Mouse (Mus musculus) kidney, postnatal 25 days (tissue): ENCODE results near the gene Exoc3l4.

Experiments used
- DNase-seq, 2 experiments: peaks; one replicate each; pipeline ENCODE4 v3.0.0; 2021; ENCODE audit warnings: mixed read lengths in 2 of 2

Gene Exoc3l4

DNA sequence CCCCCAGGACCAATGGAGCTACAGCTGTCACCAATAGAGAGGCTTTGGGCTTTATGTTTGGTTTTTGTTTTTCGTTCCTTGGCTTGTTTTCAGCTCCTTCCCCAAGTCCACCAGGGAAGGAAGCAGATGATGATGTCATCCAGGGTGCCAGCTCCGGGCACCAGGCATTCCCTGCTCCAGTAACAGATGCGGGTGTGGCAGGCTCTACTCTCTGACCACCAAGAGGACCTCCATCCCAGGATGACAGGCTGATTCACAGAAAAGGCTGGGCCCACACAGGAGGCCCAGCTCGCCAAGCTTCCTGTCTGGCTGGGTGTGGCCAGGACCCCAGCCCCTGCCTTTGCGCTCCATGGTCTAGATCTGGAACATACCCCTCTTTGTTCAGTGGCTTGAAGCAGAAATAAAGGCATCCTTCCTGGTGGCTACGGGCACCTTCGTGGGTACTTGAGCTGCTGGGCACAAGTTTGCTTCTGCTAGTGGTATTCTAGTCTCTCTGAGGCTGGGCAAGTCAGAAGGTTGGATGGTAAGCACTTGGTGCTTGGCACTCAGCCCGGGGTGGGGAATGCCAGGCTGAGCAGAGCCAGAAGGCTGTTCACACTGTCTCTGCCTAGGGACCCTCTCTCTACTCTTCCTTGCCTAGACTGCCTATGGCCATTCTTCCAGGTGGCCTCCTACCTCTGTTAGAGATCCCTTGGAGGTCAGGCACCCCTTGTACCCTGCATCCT is 5.0 kb upstream of the Exoc3l4 start:
- DNase-seq = peak in 1 of 2 experiments; percentile 32

DNA sequence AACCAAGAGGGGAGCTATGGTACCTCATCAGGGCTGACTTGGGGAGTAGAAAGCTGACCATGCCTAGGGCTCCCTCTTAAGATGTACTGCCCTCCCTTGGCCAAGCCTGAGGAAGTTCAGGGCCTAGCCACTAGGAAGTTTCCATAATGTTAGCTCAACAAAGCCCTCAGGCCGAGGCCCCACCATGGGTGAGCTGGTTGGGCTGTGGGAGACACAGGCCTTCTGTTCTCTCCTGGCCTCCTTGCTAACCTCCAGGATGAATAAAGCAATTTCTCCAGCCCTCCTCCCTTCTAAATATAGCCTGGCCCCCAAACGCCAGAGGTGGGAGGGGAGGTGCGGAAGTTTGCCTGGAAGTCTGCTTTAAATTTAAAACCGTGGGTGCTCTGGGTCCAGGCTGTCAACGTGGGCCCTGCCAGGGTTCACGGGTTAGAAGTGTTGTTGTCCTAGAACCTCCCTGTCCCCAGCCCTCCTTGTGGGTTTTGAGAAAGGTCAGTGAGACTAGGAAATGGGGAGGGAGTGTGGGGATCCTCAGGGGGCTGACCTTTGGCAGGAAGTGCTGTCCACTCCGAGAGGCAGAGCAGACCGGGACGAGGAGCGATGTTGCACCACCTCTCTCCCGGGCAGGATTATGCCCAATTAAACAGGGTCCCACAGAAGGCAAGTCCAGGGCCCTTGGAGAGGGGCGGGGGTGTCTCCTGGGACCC is 4.1 kb upstream of the Exoc3l4 start:
- peak in 1 of 2 experiments; percentile 69 for DNase-seq

DNA sequence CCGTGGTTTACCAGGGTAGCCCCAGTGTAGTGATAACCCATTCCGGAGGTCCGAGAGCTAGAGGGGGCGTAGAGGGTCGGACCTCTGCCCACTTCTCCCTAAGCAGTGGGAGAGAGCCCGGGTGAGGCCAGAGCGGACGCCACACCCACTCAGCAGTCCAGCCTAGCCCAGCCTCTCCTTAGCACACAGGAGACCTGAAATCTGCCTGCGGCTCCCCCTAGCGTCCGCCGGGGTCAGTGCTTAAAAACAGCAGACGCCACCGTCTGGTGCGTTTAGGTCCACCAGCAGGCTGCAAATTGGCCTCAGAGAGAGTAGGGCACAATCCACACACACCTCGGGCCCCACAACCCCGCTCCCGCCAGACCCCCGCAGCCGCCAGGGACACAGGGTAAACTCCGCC is 3.5 kb upstream of the Exoc3l4 start:
- DNase-seq = peak; percentile 93 to 94

DNA sequence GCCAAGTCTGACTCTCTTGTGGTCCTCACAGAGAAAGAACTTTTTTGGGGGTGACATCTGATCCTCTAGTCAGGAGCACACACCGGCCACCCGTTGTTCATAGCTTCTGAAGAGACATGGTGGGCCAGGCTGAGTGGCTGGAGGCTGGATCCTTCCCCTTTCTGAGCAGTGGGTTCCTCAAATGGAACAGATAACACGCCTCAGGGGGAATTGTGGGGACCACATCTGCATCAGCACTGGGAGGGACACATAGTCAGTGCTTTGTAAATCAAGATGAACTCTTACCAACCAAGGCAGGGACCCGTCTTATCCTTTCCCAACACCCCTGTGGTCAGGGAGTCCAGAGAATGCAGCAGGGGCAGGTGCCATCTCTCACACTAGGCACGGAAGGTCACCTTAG is 3.1 kb downstream of the Exoc3l4 start:
- DNase-seq = no peak

DNA sequence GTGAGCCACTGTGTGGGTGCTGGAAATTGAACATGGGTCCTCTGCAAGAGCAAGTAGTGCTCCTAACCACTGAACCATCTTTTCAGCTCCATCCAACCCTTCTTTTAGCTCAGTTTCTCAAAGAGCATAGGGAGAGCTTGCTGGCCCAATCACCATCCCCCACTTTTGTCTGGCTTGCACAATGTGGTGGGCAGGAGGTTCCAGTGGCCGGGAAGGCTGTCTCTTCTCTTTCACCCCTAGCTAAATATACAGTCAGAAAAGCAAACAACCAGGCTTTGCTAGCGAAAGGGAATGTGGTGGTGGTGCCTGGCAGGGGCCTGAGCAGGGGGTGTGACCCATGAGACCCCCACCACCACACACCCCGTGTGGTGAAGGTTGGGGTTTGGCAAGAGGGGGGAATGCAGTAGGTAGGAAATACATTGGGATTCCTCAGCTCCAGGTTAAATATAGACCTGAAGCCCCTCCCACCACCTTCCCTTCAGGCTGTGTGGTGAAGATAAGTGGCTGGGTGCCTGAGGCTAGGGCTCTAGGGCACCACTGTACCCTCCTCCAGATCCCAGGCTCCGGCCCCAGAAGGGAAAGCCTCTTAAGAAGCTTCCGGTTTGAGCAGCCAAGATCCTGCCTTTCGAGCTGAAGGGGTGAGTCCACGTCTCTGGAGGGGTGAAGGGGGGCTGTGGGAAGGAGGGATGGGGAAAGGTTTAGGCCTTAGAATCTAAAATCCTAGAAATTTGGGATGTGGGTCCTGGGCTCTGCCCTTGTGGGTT is 4.3 kb downstream of the Exoc3l4 start:
- DNase-seq = peak in 1 of 2 experiments; percentile 39

DNA sequence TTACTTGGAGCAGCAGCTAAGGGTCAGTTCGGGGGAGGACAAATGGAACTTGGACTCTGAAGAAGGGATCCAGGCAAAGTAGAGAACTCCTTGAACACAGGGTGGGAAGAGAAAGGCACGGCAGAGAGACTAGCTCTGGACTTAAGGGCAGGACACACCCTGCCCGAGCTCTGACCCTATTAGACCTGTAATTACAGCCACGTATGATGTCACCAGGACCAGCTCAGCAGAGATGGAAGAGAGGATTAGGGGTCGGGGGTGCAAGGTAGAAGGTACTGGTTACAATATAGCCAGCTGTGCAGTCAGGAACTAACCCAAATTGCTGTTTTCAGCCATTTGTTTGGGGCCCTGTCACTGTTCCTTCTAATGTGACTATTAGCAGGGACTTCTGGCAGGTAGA is 6.0 kb downstream of the Exoc3l4 start:
- no peak for DNase-seq

DNA sequence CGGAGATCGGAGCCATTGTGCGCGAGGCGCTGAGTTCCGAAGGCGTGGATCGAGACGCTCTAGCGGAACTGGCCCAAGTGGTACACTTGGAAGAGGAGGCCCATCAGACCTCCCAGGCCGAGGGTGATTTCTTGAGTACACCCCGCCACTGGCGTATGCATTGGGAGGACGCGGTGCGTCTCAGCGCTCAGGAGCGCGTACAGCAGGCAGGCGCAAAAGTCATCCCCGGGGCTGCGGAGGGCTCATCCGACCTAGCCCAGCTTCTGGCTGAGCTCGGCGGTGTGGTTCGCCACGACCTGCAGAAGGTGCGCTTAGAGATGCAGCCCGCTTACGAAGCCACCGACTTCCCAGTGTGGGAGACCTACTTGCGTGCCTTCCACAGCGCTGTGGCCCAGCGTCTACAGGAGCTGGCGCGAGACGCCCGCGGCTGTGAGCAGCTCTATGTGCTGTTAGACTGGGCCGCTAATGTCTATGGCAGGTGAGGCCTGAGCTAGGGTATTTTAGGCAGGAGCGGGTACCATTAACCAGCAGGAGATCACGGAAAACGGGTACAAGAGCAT is 6.8 kb downstream of the Exoc3l4 start:
- DNase-seq = peak in 1 of 2 experiments; percentile 39

DNA sequence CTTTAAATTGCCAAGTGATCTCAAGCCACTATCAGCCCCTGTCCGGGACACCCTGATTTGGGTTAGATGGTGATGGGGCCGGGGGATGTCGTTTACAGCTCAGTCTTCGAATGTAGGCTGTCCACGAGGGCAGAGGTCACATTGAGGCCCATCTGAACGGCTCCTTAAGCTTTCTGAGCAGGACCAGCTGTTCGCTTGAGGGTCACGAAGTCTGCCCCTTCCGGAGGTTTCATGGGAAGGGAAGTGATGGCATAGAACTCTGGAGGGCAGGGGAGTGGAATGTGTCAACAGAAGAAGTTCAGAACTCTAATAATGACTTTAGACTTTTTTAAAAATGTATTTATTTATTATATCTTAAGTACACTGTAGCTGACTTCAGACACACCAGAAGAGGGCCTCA is 7.7 kb downstream of the Exoc3l4 start:
- peak in 1 of 2 experiments; percentile 38 for DNase-seq

DNA sequence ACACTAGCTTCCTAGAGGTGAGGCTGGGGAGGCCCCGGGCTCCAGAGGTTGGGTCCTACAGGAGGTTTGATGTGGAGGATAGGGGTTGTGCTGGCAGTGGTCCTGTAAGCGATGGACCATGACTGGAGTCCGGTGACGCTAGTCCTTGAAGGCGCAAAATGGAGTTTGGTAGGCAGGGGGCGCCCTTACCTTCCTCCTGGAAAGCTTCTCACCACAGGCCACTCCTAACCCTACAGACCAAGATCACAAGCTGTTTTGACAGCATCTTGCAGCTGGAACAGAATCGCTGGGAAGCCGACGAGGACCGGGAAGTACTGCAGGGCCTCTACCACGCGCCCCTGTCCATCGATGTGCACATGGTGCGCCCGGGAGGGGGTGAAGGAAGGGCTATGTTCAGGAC is 8.4 kb downstream of the Exoc3l4 start:
- DNase-seq = peak; percentile 90 to 97

DNA sequence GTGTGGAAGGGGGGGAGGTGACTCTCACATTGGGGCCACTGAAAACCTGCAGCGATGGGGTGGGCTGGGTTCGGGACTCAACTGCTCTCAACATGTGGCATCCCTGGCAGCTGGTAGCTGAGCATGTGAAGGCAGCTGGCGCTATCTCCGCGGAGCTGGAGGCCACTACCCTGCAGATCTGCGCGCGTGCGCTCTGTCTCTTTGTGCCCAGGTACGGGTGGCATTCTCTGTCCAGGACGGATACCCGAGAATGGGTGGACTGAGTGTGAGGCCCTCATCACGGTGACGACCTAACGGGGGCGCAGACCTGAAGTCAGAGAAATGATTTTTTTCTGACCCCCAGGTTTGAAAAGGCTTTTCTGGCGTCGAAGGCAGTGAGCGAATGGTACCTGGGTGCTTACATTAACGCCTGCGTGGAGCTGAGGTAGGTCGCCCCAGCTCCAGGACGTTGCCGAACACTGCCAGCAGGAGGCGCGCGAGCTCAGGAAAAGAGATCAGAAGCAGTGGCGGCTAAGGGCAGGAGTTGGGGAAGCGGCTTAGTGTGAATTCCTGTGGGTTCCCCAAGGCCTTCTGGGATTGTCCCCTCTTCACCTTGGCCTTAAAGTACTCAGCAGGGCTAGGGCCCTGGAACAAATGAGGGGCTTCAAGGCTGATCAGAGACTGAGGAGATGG is 9.1 kb downstream of the Exoc3l4 start:
- peak; percentile 92 to 98 for DNase-seq

DNA sequence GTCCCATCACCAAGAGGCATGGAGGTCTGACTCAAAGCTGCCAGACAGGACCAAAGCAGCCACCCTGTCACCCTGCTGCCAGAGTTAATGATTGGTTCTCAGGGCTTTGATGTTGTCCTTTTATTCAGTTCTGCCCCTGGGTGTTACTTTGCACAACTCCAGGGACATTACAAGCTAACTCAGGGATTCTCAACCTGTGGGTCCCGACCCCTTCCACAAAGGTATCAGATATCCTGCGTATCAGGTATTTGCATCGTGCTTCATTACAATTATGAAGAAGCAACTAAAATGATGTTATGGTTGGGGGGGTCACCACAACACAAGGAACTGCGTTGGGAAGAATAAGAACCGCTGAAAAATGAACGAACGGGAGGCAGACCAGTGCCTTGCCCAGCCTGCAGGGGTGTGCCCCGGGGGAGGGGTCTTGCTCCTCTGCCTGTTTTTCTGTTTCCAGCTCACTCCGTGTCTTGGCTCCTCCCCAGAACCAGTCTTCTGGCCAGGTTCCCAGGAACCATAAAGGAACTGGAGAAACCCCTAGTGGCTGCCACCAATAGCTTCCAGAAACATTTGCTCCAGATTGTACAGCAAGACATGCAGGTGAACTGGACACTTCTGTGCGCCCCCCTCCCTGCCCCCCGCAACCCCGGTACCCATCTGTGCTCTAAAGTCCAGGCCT is 10.8 kb downstream of the Exoc3l4 start:
- peak; percentile 75 to 82 for DNase-seq

DNA sequence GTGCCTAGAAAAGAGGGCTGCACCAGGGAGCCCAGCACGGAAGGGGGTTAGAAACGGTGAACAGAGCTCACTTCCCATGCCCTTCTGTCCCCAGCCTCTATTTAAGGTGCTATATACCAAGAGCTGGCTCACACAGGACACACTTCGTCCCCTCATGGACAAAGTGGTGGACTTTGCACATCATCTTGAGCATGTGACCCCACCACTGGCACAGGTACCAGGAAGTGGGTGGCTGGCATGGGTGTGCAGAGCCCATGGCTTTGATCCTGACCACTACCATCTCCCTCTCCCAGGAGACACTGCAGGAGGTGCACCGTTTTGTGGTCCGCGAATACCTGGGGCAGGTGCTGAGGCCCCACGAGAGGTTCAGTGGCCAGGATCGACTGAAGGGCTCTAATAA is 11.5 kb downstream of the Exoc3l4 start:
- DNase-seq = peak; percentile 56 to 80

DNA sequence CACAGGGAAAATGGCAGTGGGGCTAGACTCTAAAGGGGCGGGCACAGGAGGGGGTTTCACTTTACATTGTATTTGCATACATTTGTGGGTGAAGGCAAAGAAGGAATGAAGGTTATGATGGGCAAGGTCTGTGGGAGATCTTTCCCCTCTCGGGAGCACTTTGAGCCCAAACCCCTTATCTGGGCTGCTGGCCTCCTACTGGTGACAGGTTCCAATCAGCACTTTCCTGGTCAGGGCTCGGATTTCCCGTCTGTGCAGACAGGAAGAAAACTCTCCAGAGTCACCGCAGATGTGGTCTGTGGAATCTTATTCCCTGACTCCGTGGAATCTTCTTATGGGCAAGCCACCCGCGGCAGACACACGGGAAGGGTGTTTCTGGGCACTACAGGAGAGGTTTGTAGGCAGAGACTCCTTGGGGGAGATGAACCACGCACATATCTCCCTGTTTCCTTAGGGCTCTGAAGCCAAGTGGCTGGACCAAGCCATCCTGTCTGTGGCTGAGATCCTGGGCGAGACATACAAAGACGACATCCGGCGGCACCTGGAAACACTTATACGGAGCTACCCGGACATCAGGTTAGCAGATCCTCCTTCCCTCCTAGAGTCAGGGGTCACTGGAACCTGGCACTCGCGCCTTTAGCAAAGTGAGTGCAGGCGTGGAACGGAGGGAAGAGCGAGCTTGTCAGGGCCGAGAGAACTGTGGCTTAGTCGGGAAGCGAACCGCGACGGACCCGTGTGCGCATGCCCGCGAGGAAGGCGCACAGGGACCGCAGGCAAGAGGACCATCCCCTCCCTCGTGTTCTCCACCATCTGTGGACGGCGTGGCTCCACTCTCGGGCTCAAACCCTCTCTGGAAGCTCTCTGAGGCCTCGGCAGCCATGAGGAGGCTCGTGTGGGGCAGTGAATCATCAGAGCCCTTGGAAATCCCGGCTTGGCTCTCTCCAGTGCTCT is 12.4 kb downstream of the Exoc3l4 start:
- peak; percentile 68 to 76 for DNase-seq

DNA sequence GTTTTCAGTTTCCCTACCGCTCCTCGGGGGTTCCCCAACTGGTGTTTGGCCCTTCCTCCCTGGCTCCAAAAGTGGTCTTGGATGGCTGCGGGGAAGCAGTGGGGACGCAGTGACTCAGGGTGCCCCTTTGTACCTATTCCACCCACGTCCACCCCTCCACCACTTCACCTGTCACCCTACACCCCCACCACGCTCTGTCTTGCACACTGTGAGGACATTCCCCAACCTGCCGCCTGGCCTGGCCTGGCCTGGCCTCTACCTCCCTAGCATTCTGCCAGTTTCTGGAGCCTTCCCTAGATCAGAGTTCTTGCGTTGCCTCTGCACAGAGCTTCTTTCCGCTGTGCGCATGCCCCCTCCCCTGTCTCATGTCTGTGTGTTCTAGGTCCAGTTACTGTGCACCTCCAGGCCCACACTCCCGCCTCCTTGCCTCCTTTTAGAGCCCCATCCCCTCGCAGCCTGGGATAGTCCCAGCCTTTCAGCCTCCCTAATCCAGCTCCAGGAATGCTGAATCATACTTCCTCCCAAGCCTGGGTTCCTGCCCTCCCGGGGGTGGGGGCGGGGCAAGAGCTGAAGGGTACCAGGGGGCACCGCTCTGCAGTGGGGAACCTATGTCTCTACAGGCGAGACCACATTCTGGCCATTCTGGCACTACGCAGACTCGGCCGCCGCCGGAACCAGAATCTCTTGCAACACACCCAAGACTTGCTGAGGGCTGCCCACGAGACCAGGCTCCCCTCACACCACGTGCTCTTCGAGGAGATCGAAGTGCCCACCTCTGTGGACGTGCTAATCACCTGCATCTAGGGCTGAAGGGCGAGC is 13.4 kb downstream of the Exoc3l4 start:
- peak; percentile 62 to 74 for DNase-seq

DNA sequence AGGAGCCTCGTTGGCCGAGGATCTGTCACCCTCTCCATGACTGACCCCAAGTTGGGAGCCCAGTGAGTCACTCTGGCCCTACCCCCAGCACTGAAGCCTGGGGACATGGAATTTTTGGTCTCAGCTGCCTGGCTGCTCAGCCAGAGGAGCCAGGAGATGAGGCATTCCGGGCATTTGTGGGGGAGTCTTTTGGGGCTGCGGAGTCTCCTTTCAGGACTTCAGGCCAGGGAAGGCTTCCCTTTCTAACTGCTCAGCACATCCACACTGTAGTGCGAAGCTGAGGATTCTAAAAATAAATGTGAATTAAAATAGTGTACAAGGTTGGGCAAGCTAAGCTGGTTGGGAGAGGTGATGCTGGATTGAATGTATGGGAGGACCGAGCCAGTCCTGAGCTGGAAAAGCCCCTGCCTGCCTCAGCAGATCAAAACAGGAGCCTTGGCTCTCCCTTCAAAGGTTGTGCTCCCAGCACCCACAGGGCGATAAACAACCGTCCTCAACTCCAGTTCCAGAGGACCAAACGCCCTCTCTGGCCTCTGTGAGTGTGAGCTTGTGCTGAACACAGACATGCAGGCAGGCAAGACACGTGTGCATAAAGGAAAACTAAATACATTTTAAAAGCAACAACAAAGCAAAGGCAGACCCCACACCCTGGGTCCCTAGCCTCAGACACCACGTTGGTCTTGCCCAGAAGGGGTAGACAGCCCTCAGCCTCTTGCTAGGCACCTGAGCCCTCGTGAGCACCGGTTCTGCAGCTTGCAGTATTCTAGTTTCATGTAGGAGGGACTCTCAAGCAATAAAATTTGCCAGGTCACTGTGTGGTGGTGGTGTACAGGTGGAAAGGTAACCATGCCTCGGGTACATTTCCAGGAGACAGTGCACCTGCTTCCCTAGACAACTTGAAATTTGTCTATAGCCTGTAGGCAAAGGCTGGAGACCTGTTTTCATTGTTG is 14.3 kb downstream of the Exoc3l4 start:
- peak; percentile 38 to 68 for DNase-seq

DNA sequence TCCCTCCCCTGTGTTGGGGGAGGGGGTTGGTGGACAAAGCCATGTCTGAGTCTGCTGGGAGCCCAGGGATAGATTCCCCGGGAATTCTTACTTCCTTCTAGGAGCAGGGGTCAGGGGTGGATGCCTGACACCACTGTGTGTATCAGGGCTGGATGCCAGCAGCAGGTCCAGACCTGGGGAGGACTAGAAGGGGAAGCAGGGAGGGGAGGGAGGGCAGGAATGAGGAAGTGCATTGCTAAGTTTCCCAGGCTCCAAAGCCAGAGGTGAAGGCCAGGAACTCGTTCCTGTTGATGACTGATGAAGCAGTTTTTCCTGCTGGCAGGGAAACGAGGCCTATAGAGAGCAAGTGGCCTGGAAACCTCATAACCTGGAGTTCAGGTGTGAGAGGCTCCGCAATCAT is 15.3 kb downstream of the Exoc3l4 start:
- DNase-seq = peak; percentile 69 to 84

DNA sequence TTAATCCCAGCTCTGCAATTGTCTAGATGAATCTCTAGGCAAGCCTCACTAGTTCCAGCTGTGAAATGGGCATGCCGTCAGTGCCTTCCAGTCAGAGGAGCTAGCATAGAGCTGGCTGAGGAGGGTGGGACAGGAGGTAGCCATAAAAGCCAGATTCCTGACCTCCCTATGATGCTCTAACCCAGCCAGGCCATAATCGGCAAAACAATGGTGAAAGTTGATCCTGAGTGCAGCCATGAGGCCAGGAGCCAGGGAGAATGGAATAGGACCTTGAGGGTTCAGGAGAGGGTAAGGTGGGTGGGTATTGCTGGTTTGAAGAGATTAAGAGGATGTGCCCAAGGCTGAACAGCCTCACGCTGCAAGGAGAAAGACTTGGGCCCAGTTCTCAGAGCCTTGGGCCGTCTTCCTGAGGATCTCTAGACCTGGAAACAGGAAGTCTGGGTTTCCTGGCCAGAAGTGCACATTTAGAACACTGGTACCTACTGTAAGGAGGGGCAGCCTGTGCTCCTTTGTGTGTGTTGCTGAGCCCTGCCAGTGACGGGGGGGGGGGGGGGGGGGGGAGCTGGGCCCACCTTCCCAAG is 16.0 kb downstream of the Exoc3l4 start:
- DNase-seq = peak in 1 of 2 experiments; percentile 21

DNA sequence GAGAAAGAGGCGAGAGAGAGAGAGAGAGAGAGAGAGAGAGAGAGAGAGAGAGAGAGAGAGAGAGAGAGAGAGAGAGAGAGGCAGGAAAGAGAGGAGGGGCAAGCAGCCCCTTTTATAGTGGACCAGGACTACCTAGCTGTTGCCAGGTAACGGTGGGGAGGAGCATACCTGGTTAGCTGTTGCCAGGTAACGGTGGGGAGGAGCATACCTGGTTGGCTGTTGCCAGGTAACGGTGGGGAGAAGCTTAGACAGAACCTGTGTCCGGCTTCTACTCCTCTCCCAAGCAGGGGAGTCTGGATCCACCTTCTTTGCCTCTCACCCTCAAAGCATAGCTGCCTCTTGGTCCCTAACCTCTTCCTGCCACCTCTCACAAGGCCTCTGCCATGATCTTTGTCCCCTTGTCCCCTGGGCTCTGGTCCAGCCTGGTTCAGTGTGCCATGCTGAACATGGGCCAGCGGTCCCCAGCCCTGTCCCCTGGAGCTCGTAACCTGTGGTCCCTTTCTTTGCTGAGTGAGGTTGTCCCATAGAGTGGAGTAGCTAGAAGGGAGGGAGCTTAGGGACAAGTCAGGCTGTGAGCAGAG is 17.4 kb downstream of the Exoc3l4 start:
- peak; percentile 52 to 74 for DNase-seq
